Mouse (Mus musculus) heart, embryonic 10.5 days (tissue): ENCODE measurements around the gene Jund. TPM values are rescaled to one million over a fixed set of nuclear protein-coding genes. Genes with fewer than 3 reads are reported as not detected.
A peak's percentile ranks its signal among the peaks of the same experiment; 100 is the strongest.

ENCODE experiments used
- DNase-seq: peaks from one replicate; pipeline ENCODE4 v3.0.0-alpha.2; 2017; ENCODE audit warnings: low spot score
- H3K27ac ChIP-seq: fragments of 300-500 bp; sonication (generic); 2 replicates; pipeline ENCODE4 v1.5.1; 2016; ENCODE audit warnings: mild to moderate bottlenecking
- H3K27me3 ChIP-seq: fragments of 300-500 bp; sonication (generic); 2 replicates; pipeline ENCODE4 v1.6.1; 2016; ENCODE audit warnings: mild to moderate bottlenecking; ENCODE audit not compliant: poor library complexity, insufficient read depth, severe bottlenecking
- H3K36me3 ChIP-seq: fragments of 300-500 bp; sonication (generic); 2 replicates; pipeline ENCODE4 v1.6.1; 2016; ENCODE audit warnings: mild to moderate bottlenecking, moderate library complexity
- H3K4me1 ChIP-seq: fragments of 300-500 bp; sonication (generic); 2 replicates; pipeline ENCODE4 v1.6.1; 2016; ENCODE audit warnings: mild to moderate bottlenecking
- H3K4me3 ChIP-seq: fragments of 300-500 bp; sonication (generic); 2 replicates; pipeline ENCODE4 v1.5.1; 2016; ENCODE audit warnings: mild to moderate bottlenecking, moderate library complexity
- H3K9me3 ChIP-seq: fragments of 300-500 bp; sonication (generic); 2 replicates; pipeline ENCODE4 v1.6.1; 2016; ENCODE audit warnings: mild to moderate bottlenecking, moderate library complexity
- WGBS: fragments of 180-500 bp; shearing (Covaris S2); methylation state at CpG from one replicate; pipeline ENCODE4 v1.1.7; 2016; 5-methylcytosine and 5-hydroxymethylcytosine counted together
- polyA plus RNA-seq: library from polyadenylated mRNA; unstranded; fragments of >200 nt; fragmentation: Nextera tagmentation; extraction: Ambion mirVana; gene quantifications from 2 replicates; pipeline ENCODE4 v1.2.1, GENCODE M21; 2016

The Jund gene
- polyA plus RNA-seq, 1 experiment from 2014 or later: 116 TPM

DNA sequence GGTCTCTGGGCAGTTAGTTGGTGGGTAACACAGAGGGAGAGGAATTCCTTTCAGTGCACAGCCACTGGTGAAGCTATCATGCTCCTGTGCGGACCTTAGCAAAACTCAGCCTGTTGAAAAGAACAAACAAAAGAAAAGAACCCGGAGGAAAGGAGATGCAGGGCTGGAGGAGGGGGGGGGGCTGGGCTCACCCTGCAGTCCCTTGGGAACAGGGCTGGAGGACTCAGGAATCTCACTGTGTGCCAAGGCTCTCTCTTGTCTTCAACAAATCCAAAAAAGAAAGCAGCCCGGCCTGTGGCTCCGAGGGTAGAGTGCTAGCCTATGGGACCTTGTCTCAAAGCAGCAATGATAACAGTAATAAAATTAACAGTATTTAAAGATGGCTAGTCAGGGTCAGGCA lies 35.1 kb upstream of the Jund start:
- DNase-seq: no peak
- Histone ChIP-seq H3K27ac (no peak overlapping the region), H3K36me3 (no peaks in the 10 kb centered on the region), H3K27me3 (no peaks in the 10 kb centered on the region), H3K9me3 (no peaks in the 10 kb centered on the region), H3K4me1 (peaks cover 22% of the 10 kb centered on the region), H3K4me3 (no peak overlapping the region)
- WGBS: 65% methylated on average over 4 of the region's 4 CpGs

DNA sequence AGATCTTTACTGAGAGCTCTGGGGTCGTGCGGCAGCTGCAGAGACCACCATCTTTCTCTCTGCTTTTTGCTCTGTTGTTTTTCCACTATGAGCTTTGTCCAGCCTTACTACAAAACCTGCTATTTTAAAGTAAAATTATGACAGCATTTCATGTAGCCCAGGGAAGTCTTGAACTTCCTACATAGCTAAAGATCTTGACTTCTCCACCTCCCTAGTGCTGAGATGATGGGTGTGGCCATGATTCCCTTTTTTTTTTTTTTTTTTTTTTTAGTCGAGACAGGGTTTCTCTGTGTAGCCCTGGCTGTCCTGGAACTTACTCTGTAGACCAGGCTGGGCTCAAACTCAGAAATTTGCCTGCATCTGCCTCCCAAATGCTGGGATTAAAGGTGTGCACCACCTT lies 34.1 kb upstream of the Jund start:
- H3K9me3 ChIP-seq: no peaks in the 10 kb centered on the region
- 78% methylated on average over 3 of the region's 3 CpGs for whole genome bisulfite sequencing

DNA sequence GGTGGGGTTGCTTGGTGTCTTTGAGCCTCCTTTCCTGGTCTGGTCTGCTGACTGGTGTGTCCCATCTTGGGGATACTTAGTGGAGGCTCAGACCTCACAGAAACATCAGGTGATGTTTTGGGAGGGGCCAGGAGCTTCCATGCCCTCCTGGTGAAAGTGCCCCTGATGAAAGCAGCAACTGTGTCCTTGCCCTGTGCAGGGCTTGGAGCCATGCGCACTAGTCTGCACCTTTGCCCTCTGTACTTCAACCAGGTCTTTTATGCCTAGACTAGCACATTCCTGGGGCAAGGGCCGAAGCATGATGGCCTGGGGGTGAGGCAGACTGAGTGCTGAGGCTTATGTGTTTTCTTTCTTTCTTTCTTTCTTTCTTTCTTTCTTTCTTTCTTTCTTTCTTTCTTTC lies 33.1 kb upstream of the Jund start:
- no peak overlapping the region for H3K4me3 ChIP-seq
- H3K27me3 ChIP-seq: no peaks in the 10 kb centered on the region
- H3K9me3 ChIP-seq: no peaks in the 10 kb centered on the region
- H3K4me1 ChIP-seq: peaks cover 7% of the 10 kb centered on the region
- H3K36me3 ChIP-seq: no peaks in the 10 kb centered on the region
- no peak overlapping the region for H3K27ac ChIP-seq
- WGBS: 74% methylated on average over 2 of the region's 2 CpGs
- DNase-seq: no peak

More for the DNA sequence above, 34.1 kb upstream of the Jund start:
- DNase-seq: no peak
- Histone ChIP-seq H3K27me3 (no peaks in the 10 kb centered on the region), H3K4me3 (no peak overlapping the region), H3K36me3 (no peaks in the 10 kb centered on the region), H3K4me1 (peaks cover 17% of the 10 kb centered on the region), H3K27ac (no peak overlapping the region)

DNA sequence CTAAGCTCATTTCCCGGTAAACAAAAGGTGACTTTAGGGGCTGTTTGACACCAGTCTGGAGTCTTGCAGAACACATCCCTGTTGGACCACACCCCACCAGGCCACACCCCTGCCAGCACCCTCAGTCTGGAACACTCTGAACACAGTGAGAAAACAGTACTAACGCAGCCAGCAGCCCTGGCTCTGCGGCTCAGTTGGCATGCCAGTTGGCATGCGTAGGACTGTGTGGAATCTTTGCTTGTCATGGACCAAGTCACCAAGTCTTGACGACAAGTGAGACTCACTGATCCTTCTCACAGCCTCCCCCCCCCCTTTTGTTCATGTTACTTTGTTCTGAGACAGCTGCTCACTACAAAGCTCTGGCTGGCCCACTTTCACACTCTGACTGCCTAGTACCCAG lies 31.7 kb upstream of the Jund start:
- no peak overlapping the region for H3K27ac ChIP-seq
- H3K27me3 ChIP-seq: no peaks in the 10 kb centered on the region
- no peak overlapping the region for H3K4me3 ChIP-seq
- no peaks in the 10 kb centered on the region for H3K9me3 ChIP-seq
- no peak for DNase-seq
- H3K4me1 ChIP-seq: 0 out of 2 replicates have a peak, but pooled peaks cover 2% of the 10 kb centered on the region
- 73% methylated on average over 5 of the region's 5 CpGs for WGBS
- H3K36me3 ChIP-seq: no peaks in the 10 kb centered on the region

DNA sequence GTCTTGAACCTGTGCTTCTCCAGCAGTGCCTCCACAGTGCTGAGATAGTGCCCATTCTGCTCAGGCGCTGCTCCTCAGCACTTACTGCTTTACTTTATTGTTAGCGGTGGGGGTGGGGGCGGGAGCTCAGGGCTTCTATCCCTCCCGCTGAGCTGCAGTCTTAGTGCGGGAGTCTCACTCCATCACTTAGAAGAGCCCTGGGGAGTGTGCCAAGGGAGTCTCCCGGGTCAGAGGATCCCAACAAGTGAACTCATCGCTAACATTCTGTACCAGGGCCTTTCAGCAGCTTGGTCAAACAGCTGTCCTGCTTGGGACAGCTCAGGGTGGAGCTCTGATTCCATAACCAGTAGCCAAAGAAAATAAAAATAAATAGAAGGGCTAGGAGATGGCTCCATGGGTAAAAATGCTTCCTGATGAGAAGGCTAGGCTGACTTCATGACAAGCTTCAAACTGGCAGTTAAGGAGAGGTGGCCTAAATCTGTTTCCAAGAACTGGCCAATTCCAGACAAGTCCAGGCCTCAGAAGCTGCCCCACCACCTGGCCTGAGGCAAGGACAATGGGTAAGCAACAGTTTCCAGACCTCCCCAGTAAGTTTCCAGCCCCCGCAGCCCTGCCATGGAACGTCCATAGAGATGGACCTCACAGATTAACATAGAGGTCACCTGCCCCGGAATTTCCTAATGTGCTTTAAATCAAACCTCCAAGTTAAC lies 27.0 kb upstream of the Jund start:
- peak overlapping the region; percentile 95; the same call in 1 of the 2 replicates for H3K27ac ChIP-seq
- H3K27me3 ChIP-seq: no peaks in the 10 kb centered on the region
- peaks cover 25% of the 10 kb centered on the region for H3K4me1 ChIP-seq
- no peak for DNase-seq
- H3K4me3 ChIP-seq: no peak overlapping the region
- H3K36me3 ChIP-seq: peaks cover 7% of the 10 kb centered on the region
- H3K9me3 ChIP-seq: no peaks in the 10 kb centered on the region
- 61% methylated on average over 10 of the region's 10 CpGs for WGBS

DNA sequence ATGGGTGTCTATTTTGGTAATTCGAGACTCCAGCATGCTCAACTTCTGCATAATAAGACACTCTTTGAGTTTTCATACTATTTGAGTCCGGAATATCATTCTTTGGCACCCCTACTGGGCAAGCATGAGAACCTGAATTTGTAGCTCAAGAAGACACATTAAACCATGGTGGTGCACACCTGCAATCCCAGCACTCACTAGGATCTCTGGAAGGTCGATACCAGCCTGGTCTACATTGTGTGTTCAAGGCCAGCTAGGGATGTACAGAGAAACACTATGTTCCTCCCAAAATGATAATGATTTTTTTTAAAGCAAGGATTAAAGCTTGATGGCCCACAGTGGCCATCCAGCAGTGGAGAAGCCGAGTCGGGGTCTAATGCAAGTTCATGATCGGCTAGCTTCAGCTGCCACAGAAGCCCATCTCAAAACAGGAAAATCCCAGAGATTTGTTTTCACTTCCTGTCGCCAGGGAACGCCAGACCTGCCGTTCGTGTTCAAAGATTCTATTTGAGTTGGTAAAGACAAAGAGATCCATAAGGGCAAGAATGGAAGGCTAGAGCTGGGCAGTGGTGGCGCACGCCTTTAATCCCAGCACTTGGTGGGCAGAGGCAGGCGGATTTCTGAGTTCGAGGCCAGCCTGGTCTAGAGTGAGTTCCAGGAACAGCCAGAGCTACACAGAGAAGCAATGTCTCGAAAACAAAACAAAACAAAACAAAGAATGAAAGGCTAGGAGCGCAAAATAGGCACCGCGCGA lies 26.2 kb upstream of the Jund start:
- peak overlapping the region; percentile 69 for H3K4me3 ChIP-seq
- no peaks in the 10 kb centered on the region for H3K9me3 ChIP-seq
- no peak for DNase-seq
- 38% methylated on average over 19 of the region's 19 CpGs for WGBS
- no peaks in the 10 kb centered on the region for H3K27me3 ChIP-seq
- H3K36me3 ChIP-seq: peaks cover 11% of the 10 kb centered on the region
- H3K27ac ChIP-seq: peak overlapping the region; percentile 95
- peaks cover 25% of the 10 kb centered on the region for H3K4me1 ChIP-seq

DNA sequence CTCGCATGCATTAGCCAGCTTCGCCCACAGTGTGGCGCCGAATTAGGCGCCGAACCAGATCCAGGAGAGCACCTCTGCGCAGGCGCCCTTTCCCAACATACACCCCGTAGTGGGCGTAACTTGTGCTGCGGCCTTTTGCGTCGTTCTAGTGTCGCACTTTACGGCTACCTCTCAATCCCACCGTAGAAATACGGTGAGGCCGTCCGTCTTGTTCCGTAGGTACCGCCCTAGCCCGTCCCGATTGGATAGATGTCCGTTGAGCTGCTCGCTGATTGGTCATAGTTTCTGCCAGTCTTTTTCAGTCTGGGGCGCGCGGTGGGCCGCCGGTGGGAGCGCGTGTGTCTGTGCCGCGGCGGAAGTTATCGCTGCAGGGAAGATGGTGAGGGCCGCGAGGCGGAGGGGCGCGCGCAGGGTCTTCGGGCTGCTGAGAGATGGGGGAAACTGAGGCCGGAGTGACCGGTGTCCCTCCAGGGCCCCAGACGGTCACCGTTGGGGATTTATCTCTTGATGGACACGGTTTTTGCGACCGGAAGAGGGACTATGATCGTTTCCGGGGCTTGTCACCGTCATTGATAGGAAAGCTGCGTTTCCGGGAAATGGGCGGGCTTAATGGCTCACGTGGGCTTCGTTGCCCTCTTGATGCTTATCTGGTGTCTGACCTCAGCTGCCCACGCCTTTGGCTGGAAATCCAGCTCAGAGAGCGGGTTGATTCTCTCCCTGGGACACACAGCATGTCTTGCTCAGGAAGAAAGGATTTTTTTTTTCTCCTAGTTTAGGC lies 25.5 kb upstream of the Jund start, which contains the start of gene Lsm4:
TSS of gene Lsm4 (plus strand) at position 170 of the 778 bp plus-strand sequence.
- H3K27ac ChIP-seq: peak within 1 kb of the TSS; percentile 95
- H3K4me1 ChIP-seq: peaks cover 25% of the 10 kb centered on the region
- H3K4me3 ChIP-seq: peak within 1 kb of the TSS; percentile 69
- H3K36me3 ChIP-seq: peaks cover 19% of the 10 kb centered on the region
- H3K27me3 ChIP-seq: no peaks in the 10 kb centered on the region
- no peaks in the 10 kb centered on the region for H3K9me3 ChIP-seq
- DNase-seq: peak; percentile 99
- WGBS: under 1% methylated on average over 60 of the region's 60 CpGs

DNA sequence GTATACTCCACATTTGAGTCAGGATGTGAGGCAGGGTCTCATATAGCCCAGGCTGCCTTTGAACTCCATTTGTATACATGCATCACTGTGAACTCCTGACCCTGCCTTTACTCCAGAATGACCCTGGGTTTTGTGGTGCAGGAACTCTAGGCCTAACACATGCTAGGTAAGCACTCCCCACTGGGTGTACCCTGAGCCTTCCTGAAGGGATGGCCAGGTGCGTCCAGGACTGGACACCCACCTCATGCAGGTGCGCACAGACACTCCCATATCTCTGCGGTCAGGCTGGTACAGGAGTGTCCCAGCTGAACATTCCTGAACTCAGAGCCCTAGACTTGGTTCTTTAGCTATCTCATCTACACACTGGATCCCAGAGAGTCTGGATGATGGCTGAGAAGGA lies 24.6 kb upstream of the Jund start:
- Histone ChIP-seq H3K4me3 (peak overlapping the region; percentile 69), H3K27me3 (no peaks in the 10 kb centered on the region), H3K36me3 (peaks cover 26% of the 10 kb centered on the region), H3K27ac (peak overlapping the region; percentile 95), H3K9me3 (no peaks in the 10 kb centered on the region), H3K4me1 (peaks cover 25% of the 10 kb centered on the region)
- DNase-seq: no peak
- 87% methylated on average over 3 of the region's 3 CpGs for WGBS

DNA sequence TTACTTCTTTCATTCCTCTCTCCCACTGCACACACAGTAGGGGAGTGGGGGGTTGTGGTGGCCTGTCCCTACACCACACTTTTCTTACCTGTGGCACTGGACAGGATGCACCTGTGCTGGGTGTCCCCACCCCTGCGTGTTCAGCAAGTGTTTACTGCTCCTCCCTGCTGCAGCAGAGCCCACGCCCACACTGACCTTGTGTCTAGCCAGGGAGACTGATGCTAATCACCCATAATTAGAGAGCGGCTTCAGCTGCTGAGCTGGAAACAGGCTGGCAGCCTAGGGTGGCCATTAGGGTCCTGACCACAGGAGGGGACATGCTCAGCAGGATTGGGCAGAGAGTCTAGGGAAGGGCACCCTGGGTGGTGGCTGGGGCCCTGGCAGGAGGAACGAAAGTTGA lies 24.0 kb upstream of the Jund start:
- DNase-seq: no peak
- WGBS: 80% methylated on average over 4 of the region's 4 CpGs
- peaks cover 32% of the 10 kb centered on the region for H3K36me3 ChIP-seq
- H3K27me3 ChIP-seq: no peaks in the 10 kb centered on the region
- peak overlapping the region; percentile 95 for H3K27ac ChIP-seq
- peaks cover 25% of the 10 kb centered on the region for H3K4me1 ChIP-seq
- H3K9me3 ChIP-seq: no peaks in the 10 kb centered on the region
- H3K4me3 ChIP-seq: no peak overlapping the region; the same call in 1 of the 2 replicates

DNA sequence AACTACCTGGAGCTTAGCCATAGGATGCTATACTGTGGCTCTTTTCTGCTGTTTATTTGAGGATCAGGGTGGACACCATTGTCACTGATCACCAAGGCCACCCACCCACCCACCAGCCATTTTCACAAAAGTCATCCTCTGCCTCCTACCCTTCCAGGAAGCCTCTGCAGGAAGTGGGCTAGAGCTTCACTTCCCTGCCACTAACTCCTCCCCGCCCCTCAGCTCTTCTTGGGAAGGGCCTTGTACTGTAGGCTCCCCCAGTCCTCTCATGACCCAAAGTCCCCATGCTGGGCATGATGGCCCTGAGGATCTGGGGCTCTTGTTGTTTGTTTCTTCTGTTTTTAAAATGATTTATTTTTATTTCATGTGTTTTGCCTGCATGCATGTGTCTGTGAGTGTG lies 23.4 kb upstream of the Jund start:
- Histone ChIP-seq H3K27ac (peak overlapping the region; percentile 95; the same call in 1 of the 2 replicates), H3K36me3 (peaks cover 39% of the 10 kb centered on the region), H3K4me3 (no peak overlapping the region), H3K9me3 (no peaks in the 10 kb centered on the region), H3K27me3 (no peaks in the 10 kb centered on the region), H3K4me1 (peaks cover 29% of the 10 kb centered on the region)
- no peak for DNase-seq
- WGBS: 72% methylated on average over 1 of the region's 1 CpGs

DNA sequence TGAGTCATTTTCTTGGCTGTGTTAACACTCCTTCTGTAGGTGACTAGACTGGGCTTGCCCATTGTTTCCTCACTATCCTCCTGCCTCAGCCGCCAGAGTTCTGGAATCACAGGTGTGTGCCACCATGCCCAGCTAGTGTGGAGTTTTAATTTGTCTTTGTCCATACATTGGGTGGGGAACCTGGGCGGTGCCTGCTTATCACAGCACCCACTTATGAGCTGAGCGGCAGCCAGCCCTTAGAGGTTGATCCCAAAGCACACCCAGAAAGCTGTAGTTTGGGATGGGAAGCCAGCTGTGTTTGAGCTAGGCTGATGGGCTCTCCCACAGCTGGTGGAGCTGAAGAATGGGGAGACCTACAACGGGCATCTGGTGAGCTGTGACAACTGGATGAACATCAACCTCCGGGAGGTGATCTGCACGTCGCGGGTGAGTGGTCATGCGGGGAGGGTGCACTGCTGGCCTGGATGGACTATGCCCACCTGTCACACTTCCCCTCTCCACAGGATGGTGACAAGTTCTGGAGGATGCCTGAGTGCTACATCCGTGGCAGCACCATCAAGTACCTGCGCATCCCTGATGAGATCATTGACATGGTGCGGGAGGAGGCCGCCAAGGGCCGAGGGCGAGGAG lies 21.2 kb upstream of the Jund start:
- H3K27me3 ChIP-seq: no peaks in the 10 kb centered on the region
- WGBS: 91% methylated on average over 15 of the region's 15 CpGs
- peaks cover 39% of the 10 kb centered on the region for H3K4me1 ChIP-seq
- no peaks in the 10 kb centered on the region for H3K9me3 ChIP-seq
- H3K36me3 ChIP-seq: peaks cover 39% of the 10 kb centered on the region
- H3K27ac ChIP-seq: no peak overlapping the region; the same call in 1 of the 2 replicates
- DNase-seq: no peak
- H3K4me3 ChIP-seq: no peak overlapping the region

DNA sequence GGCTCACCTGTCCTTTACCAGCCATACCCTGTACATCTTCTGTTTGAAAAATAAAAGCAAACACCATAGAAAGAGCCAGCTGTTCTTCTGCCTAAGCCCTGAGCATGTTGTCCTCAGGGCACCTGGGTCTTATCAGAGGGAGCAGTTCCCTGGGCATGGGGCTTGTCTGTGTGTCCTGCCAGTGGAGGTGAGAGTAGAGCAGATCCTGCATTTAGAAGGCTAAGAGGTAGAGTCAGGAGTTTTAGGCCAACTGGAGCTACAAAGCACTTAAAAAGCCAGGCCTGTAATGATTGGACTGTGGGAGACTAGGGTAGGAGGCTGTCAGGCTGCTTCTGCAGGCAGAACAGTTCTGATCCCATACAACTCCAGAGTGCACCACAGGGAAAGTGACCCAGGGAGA lies 20.1 kb upstream of the Jund start:
- Histone ChIP-seq H3K27ac (no peak overlapping the region), H3K27me3 (no peaks in the 10 kb centered on the region), H3K36me3 (peaks cover 39% of the 10 kb centered on the region), H3K4me1 (peaks cover 37% of the 10 kb centered on the region), H3K9me3 (no peaks in the 10 kb centered on the region), H3K4me3 (no peak overlapping the region)
- no peak for DNase-seq
